Mouse (Mus musculus): ENCODE measurements at regions not wholly inside any gene's neighbourhood (a gene's known extent, or its start where the extent isn't known, plus 50 kb on each side); places are given as distances from the start of the nearest gene placed in this dataset.

- TF ChIP-seq CTCF (IDR thresholded peaks at IDR 0.05; ENCODE audit: control insufficient read depth, insufficient read depth, low read length), result no peak
- TF ChIP-seq POLR2A (IDR thresholded peaks at IDR 0.05; ENCODE audit: borderline replicate concordance, control insufficient read depth, low read depth, low read length), result no peak
Measured at GRCm38 (mm10) chr10:117559615-117560395, 69.5 kb upstream of the Cpm start.

All from bone marrow, adult 2 months (tissue).